Mouse (Mus musculus) embryonic facial prominence, embryonic 12.5 days (tissue): ENCODE data around the gene Paip2b. TPM values are rescaled to one million over a fixed set of nuclear protein-coding genes. Genes with fewer than 3 reads are reported as not detected.

ENCODE experiments used
- ATAC-seq: fragments of 200-750 bp; cut with Nextera tagmentation; 2 replicates; pipeline ENCODE4 v1.8.0; 2017; ENCODE audit not compliant: insufficient number of reproducible peaks, insufficient read depth, low FRiP score, low TSS enrichment
- H3K27ac ChIP-seq: fragments of 300-500 bp; sonication (generic); 2 replicates; pipeline ENCODE4 v1.5.1; 2016; ENCODE audit warnings: mild to moderate bottlenecking
- H3K27me3 ChIP-seq: fragments of 300-500 bp; sonication (generic); 2 replicates; pipeline ENCODE4 v1.6.1; 2016; ENCODE audit warnings: mild to moderate bottlenecking, moderate library complexity
- H3K36me3 ChIP-seq: fragments of 300-500 bp; sonication (generic); 2 replicates; pipeline ENCODE4 v1.6.1; 2016; ENCODE audit warnings: mild to moderate bottlenecking
- H3K4me1 ChIP-seq: fragments of 300-500 bp; sonication (generic); 2 replicates; pipeline ENCODE4 v1.6.1; 2016
- H3K4me2 ChIP-seq: fragments of 300-500 bp; sonication (generic); replicated peaks from 2 replicates; pipeline ENCODE4 v1.6.1; 2016; ENCODE audit warnings: mild to moderate bottlenecking, moderate library complexity
- H3K4me3 ChIP-seq: fragments of 300-500 bp; sonication (generic); 2 replicates; pipeline ENCODE4 v1.5.1; 2016; ENCODE audit warnings: mild to moderate bottlenecking
- H3K9ac ChIP-seq: fragments of 300-500 bp; sonication (generic); 2 replicates; pipeline ENCODE4 v1.6.1; 2016; ENCODE audit warnings: mild to moderate bottlenecking, moderate library complexity
- H3K9me3 ChIP-seq: fragments of 300-500 bp; sonication (generic); 2 replicates; pipeline ENCODE4 v1.6.1; 2016; ENCODE audit warnings: mild to moderate bottlenecking, moderate library complexity
- WGBS: fragments of 180-500 bp; shearing (Covaris S2); methylation state at CpG from one replicate; pipeline ENCODE4 v1.1.7; 2016; 5-methylcytosine and 5-hydroxymethylcytosine counted together
- polyA plus RNA-seq: library from polyadenylated mRNA; unstranded; fragments of >200 nt; fragmentation: Nextera tagmentation; extraction: Ambion mirVana; gene quantifications from 2 replicates; pipeline ENCODE4 v1.2.1, GENCODE M21; 2016

The Paip2b gene
- polyA plus RNA-seq, result 19.3 and 20.0 TPM in 2 replicates

GRCm38 (mm10) chr6:83831606-83832123 is at the start of gene Paip2b:
Gene Paip2b (minus strand): TSS chr6:83831741.
- H3K36me3 ChIP-seq, result 0 out of 2 replicates have a peak, but pooled peaks cover 5% of the 10 kb centered on the region
- no peaks in the 10 kb centered on the region for H3K27me3 ChIP-seq
- H3K9me3 ChIP-seq, result no peaks in the 10 kb centered on the region
- under 1% methylated on average over 37 of the region's 37 CpGs for WGBS
- peak; percentile 98 for ATAC-seq
- peak within 1 kb of the TSS; percentile 69 for H3K27ac ChIP-seq
- H3K4me1 ChIP-seq, result 0 out of 2 replicates have a peak, but pooled peaks cover 4% of the 10 kb centered on the region
- peak within 1 kb of the TSS; percentile 54 for H3K4me3 ChIP-seq
- peak within 1 kb of the TSS; percentile 64 for H3K9ac ChIP-seq
- H3K4me2 ChIP-seq, result peak within 1 kb of the TSS; percentile 82

GRCm38 (mm10) chr6:83879815-83880214 is 48.3 kb upstream of the Paip2b start:
- Histone ChIP-seq H3K4me2 (peak overlapping the region; percentile 22; the same call in 1 of the 2 replicates), H3K9ac (no peak overlapping the region), H3K36me3 (no peaks in the 10 kb centered on the region), H3K27ac (no peak overlapping the region), H3K4me3 (no peak overlapping the region), H3K9me3 (no peaks in the 10 kb centered on the region), H3K27me3 (no peaks in the 10 kb centered on the region), H3K4me1 (no peaks in the 10 kb centered on the region)
- no peak for ATAC-seq
- 2% methylated on average over 4 of the region's 4 CpGs for WGBS

GRCm38 (mm10) chr6:83867598-83868585 is 36.4 kb upstream of the Paip2b start:
- no peak overlapping the region for H3K27ac ChIP-seq
- no peak for ATAC-seq
- peaks cover 7% of the 10 kb centered on the region; the same call in 1 of the 2 replicates for H3K4me1 ChIP-seq
- 2% methylated on average over 19 of the region's 19 CpGs for WGBS
- peak overlapping the region; percentile 58 for H3K4me3 ChIP-seq
- H3K36me3 ChIP-seq, result no peaks in the 10 kb centered on the region
- H3K4me2 ChIP-seq, result peak overlapping the region; percentile 99
- peak overlapping the region; percentile 57 for H3K9ac ChIP-seq
- no peaks in the 10 kb centered on the region for H3K9me3 ChIP-seq
- peaks cover 8% of the 10 kb centered on the region for H3K27me3 ChIP-seq

- peak within 1 kb of the TSS; percentile 57 for H3K9ac ChIP-seq
- under 1% methylated on average over 50 of the region's 50 CpGs for WGBS
- peak; percentile 90 for ATAC-seq
Measured at GRCm38 (mm10) chr6:83866954-83867597, 35.5 kb upstream of the Paip2b start, which contains the start of gene Zfp638. Gene Zfp638 (plus strand): TSS chr6:83867109.

DNA sequence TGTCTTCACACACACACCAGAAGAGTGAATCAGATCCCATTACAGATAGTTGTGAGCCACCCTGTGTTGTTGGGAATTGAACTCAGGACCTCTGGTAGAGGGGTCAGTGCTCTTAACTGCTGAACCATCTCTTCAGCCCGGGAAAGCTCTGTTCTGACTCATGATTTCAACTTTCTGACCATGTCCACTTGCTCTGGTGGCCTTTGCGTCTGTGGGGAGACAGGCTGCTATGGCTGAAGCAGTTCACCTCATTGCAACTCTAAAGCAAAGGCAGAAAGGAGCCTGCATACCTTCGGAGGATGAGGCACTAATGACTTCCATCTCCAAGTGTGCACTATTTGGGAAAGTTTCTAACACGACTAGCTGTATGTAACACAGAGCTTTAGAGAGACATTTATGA is 34.9 kb upstream of the Paip2b start:
- 31% methylated on average over 4 of the region's 4 CpGs for WGBS

More at GRCm38 (mm10) chr6:83866954-83867597, 35.5 kb upstream of the Paip2b start, which contains the start of gene Zfp638:
- Histone ChIP-seq H3K4me1 (peaks cover 7% of the 10 kb centered on the region; the same call in 1 of the 2 replicates), H3K36me3 (no peaks in the 10 kb centered on the region), H3K4me3 (peak within 1 kb of the TSS; percentile 58), H3K27me3 (peaks cover 8% of the 10 kb centered on the region), H3K9me3 (no peaks in the 10 kb centered on the region), H3K27ac (no peak within 1 kb of the TSS), H3K4me2 (peak within 1 kb of the TSS; percentile 99)

GRCm38 (mm10) chr6:83863538-83863937 is 32.0 kb upstream of the Paip2b start:
- Histone ChIP-seq H3K4me1 (peaks cover 7% of the 10 kb centered on the region; the same call in 1 of the 2 replicates), H3K9ac (no peak overlapping the region), H3K4me3 (no peak overlapping the region), H3K9me3 (no peaks in the 10 kb centered on the region), H3K36me3 (no peaks in the 10 kb centered on the region), H3K27me3 (peaks cover 6% of the 10 kb centered on the region), H3K4me2 (no peak overlapping the region), H3K27ac (no peak overlapping the region)
- ATAC-seq, result no peak
- 63% methylated on average over 4 of the region's 4 CpGs for WGBS

More for the DNA sequence above, 34.9 kb upstream of the Paip2b start:
- Histone ChIP-seq H3K4me3 (0 out of 2 replicates have a peak overlapping the region, but pooled peaks have one; percentile 58), H3K9me3 (no peaks in the 10 kb centered on the region), H3K36me3 (no peaks in the 10 kb centered on the region), H3K9ac (no peak overlapping the region), H3K27me3 (peaks cover 8% of the 10 kb centered on the region), H3K4me2 (peak overlapping the region; percentile 99), H3K4me1 (peaks cover 7% of the 10 kb centered on the region; the same call in 1 of the 2 replicates), H3K27ac (no peak overlapping the region)
- no peak for ATAC-seq

DNA sequence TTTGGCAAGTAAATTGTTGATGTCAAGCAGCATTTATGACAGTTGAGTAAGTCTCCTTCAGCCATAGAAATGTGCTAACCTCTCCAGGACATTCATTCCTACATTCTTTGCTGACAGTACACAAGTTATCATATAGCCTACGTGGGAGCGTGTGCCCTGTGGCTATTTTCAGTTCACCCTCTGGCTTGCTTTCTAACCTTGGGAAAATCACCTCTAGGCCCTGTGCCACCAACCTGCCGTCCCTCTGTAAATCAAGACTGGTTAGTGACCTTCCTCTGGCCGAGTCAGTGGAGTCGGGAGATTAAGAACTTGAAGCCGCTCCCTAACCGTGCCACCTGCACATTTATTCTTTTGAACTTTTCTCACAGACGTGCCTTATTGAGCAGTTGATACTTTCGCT is 28.5 kb upstream of the Paip2b start:
- Histone ChIP-seq H3K36me3 (no peaks in the 10 kb centered on the region), H3K27me3 (no peaks in the 10 kb centered on the region), H3K27ac (no peak overlapping the region), H3K4me1 (no peaks in the 10 kb centered on the region), H3K9ac (no peak overlapping the region), H3K4me2 (no peak overlapping the region), H3K9me3 (no peaks in the 10 kb centered on the region), H3K4me3 (no peak overlapping the region)
- 86% methylated on average over 9 of the region's 9 CpGs for WGBS
- no peak for ATAC-seq

GRCm38 (mm10) chr6:83857476-83857875 is 25.9 kb upstream of the Paip2b start:
- 33% methylated on average over 5 of the region's 5 CpGs for WGBS
- Histone ChIP-seq H3K9ac (no peak overlapping the region), H3K27me3 (no peaks in the 10 kb centered on the region), H3K9me3 (no peaks in the 10 kb centered on the region), H3K4me2 (no peak overlapping the region), H3K36me3 (no peaks in the 10 kb centered on the region), H3K27ac (no peak overlapping the region), H3K4me3 (no peak overlapping the region), H3K4me1 (no peaks in the 10 kb centered on the region)
- no peak for ATAC-seq

DNA sequence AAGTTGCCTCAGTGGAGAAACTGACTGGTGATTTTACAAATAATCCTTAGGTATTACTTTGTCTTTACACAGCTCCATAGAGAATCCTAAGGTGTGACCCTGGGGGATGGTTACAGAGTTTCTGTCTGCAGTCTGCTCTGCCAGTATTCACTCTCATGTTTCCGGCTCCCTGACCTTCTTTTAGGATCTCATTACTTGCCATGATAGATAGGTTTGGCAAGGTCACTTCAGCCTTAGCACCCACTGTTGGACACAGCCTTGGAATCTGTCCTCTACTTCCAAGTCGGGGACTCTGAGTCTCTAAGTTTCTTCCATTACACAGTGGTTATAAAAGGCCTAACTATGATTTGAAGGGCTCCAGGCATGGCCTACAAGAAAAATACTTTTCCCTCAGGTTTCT is 17.9 kb upstream of the Paip2b start:
- no peaks in the 10 kb centered on the region for H3K36me3 ChIP-seq
- H3K4me2 ChIP-seq, result no peak overlapping the region
- no peaks in the 10 kb centered on the region for H3K4me1 ChIP-seq
- WGBS, result 72% methylated on average over 2 of the region's 2 CpGs
- no peak for ATAC-seq
- H3K4me3 ChIP-seq, result no peak overlapping the region
- H3K9ac ChIP-seq, result no peak overlapping the region
- no peaks in the 10 kb centered on the region for H3K27me3 ChIP-seq
- no peak overlapping the region for H3K27ac ChIP-seq
- H3K9me3 ChIP-seq, result no peaks in the 10 kb centered on the region

DNA sequence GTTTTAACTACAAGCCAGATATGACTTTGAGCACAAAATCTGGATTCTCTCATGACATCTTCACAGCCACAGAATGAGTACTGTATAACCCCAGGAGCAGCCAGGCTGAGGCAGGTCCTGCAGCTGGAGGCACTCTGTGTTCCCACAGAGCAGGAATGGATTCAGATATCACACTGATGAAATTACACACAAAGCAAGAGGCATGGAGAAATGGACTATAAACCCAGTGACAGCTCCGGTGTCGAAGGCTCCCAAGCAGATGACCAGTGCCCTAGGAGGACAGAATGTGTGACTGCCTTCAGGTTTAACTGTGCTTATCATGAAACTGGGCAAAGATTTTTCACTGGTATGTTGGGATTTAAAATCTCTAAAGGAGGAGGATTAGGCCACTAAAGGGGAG is 14.6 kb upstream of the Paip2b start:
- no peak for ATAC-seq

DNA sequence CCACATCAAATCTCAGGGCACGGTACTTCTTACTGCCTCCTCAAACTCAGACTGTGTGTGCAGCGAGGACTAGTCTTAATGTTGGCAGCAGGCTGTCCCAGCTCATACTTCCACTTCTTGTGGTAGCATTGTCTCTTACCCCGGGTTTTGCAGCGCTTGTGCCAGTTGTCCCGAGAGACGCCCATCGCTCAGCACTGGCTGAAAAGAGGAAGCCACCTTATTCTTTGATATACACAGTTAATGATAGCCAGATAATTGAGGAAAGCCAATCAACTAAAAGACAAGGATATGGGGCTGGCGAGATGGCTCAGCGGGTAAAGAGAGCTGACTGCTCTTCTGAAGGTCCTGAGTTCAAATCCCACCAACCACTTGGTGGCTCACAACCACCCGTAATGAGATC is 13.4 kb upstream of the Paip2b start:
- Histone ChIP-seq H3K4me3 (no peak overlapping the region), H3K27me3 (no peaks in the 10 kb centered on the region), H3K9me3 (no peaks in the 10 kb centered on the region), H3K4me1 (no peaks in the 10 kb centered on the region), H3K27ac (no peak overlapping the region), H3K9ac (no peak overlapping the region), H3K4me2 (no peak overlapping the region), H3K36me3 (no peaks in the 10 kb centered on the region)
- WGBS, result 90% methylated on average over 10 of the region's 10 CpGs
- ATAC-seq, result no peak

More for the DNA sequence above, 14.6 kb upstream of the Paip2b start:
- Histone ChIP-seq H3K4me2 (no peak overlapping the region), H3K9ac (no peak overlapping the region), H3K4me3 (no peak overlapping the region), H3K4me1 (no peaks in the 10 kb centered on the region), H3K27ac (no peak overlapping the region), H3K9me3 (no peaks in the 10 kb centered on the region), H3K36me3 (no peaks in the 10 kb centered on the region), H3K27me3 (no peaks in the 10 kb centered on the region)
- 89% methylated on average over 2 of the region's 2 CpGs for WGBS
